Mouse (Mus musculus): ENCODE results near the gene Ahcy.

GRCm38 (mm10) chr2:155054672-155055071 is 19.6 kb downstream of the Ahcy start:
- TF ChIP-seq CTCF (IDR thresholded peaks at IDR 0.05; ENCODE audit: low read depth): no peak
- TF ChIP-seq EP300 (IDR thresholded peaks at IDR 0.05; ENCODE audit: low read depth): no peak
